Mouse (Mus musculus): ENCODE measurements around the gene Tsc22d4.
A peak's percentile ranks its signal among the peaks of the same experiment; 100 is the strongest.

Tsc22d4 gene

DNA sequence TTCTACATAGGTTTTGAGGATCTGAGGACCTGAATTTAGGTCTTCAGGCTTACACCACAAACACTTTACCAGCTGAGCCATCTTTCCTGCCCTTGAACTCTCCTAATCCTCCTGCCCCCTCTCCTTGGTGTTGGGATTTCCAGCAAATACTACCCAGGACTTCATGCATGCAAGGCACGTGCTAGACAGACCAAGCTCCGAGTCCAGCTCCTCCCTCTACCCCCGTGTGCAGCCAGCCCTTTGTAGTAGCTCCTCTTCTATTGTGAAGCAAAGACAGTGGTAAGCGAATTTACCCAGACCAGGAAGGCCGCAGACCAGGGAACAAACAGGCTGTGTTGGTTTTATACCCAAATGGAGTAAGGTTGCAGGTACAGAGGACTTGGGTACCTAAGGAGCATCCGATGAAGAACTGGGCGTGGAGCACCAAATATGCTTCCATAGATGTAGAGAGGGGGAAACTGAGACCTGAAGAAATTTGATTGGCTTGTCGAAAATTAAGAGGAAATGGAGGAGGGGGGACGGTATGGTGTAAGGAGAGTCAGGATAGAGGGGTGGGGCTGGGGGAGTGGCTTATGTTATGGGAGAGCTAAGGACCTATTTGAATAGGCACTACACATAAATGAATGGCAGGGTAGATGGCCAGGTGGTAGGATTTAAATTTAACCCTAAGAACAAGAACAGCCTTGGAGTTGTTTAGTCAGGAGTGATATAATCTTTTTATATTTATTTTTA is 19.2 kb downstream of the Tsc22d4 start:
- no peak for DNase-seq (ENCODE audit: low spot score in 2 of 2)

- no peak for DNase-seq (ENCODE audit: low spot score in 2 of 2)
Observed at GRCm38 (mm10) chr5:137766270-137766669, 20.7 kb downstream of the Tsc22d4 start.

DNA sequence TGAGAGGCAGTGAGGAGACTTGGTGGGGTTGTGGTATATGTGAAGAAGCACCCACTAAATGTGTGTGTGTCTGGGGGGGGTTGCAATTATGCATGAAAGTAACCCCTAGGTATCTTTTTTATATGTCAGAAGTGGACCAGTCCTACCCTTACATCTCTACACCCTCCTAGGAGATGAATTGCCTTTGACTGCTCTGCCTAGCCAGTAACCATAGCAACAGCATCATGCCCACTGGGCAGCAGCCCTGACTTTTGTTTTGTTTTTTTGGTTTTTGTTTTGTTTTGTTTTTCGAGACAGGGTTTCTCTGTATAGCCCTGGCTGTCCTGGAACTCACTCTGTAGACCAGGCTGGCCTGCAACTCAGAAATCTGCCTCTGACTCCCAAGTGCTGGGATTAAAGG is 22.9 kb downstream of the Tsc22d4 start:
- DNase-seq (ENCODE audit: low spot score in 2 of 2), result no peak

DNA sequence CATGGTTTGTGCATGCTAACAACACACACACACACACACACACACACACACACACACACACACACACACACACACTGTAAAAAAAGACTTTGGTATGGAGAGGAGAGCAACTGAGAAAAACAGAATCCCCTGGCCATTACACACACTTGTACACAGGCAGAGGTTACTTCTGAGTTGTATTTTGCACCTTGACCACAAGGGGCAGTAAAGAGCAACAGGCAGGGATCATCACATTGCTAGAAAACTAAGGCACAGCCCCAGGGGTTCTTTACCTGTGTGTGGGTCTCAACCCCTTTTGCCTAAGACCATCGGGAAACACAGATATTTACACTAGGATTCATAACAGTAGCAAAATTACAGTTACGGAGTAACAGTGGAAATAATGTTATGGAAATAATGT is 25.2 kb downstream of the Tsc22d4 start:
- no peak for DNase-seq (ENCODE audit: low spot score in 2 of 2)

- DNase-seq (ENCODE audit: low spot score in 2 of 2), result no peak
Observed at GRCm38 (mm10) chr5:137772755-137773154, 27.2 kb downstream of the Tsc22d4 start.

DNA sequence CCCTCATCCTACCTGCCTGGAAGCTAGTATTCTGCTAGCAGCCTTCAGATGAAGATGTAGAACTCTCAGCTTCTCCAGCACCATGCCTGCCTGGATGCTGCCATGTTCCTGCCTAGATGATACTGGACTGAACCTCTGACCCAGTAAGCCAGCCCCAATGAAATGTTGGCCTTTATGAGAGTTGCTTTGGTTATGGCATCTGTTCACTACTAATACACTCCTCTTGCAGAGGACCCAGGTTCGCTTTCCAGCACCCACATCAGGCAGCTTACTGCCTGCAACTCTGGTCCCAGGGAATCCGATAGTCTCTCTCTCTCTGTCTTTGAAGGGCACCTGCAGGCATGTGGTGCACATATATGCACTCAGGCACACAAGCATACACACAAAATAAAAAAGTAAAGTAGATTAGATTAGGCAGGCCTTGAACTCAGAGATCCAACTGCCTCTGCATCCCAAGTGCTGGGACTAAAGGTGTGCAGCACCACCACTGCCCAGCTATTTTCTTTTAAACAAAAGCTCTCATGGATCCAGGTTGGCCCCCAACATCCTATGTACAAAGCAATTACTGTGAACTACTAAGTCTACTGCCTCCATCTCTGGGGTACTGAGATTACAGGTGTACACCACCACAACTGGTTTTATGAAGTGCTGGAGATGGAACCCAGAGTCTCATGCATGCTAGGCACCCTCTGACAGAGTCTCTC is 30.2 kb downstream of the Tsc22d4 start:
- no peak for DNase-seq (ENCODE audit: low spot score in 2 of 2)

DNA sequence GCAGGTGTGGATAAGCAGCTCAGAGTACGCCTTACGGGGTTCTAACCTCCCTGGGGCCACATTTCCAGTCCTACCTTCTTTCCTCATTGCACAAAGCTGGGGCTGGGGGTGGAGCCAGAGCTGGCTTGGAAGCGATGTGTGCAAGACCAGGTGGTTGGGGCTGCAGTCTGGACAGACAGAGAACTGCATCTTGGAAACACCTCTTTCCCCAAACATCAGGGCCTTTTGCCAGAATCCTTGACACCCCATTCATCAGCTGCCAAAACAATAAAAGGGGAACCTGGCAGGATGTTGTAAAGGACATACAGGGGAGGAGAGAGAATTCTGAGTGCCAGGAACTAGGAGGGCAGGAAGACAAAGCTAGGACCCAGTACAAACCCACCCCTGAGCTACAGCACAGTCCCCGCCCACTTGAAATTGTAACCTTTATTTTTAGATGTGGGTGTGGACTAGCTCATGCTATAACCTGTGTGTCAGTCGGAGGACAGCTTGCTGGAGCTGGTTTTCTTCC is 30.9 kb downstream of the Tsc22d4 start:
- DNase-seq (ENCODE audit: low spot score in 2 of 2), result no peak

- no peak for DNase-seq (ENCODE audit: low spot score in 2 of 2)
Observed at GRCm38 (mm10) chr5:137777267-137777845, 31.8 kb downstream of the Tsc22d4 start.

- DNase-seq (ENCODE audit: low spot score in 2 of 2), result peak; percentile 94 to 99
Observed at GRCm38 (mm10) chr5:137778635-137779034, 33.1 kb downstream of the Tsc22d4 start, which contains the start of gene Ppp1r35. Ppp1r35 (plus strand) TSS chr5:137778849.

GRCm38 (mm10) chr5:137779053-137779933 is 33.8 kb downstream of the Tsc22d4 start:
- DNase-seq (ENCODE audit: low spot score in 2 of 2), result peak in 1 of 2 experiments; percentile 44

DNA sequence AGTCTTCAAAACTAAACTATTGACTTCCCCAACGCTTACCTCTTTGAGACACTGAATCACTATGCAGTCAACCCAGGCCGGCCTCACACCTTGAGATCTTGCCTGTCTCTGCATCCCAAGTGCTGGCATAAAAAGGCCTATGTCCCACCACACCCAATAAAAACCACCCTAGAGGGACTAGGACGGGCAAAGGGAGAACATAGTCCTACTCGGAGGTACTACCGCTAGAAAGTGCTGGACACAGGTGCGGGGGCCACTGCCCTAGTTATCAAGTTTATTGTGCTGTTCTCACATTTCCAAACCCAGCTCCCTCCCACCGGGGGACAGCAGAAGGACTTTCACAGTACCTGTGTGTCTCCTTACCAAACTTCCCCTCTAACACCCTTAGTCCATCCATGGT is 36.1 kb downstream of the Tsc22d4 start:
- no peak for DNase-seq (ENCODE audit: low spot score in 2 of 2)

GRCm38 (mm10) chr5:137782776-137783522 is 37.4 kb downstream of the Tsc22d4 start:
- no peak for DNase-seq (ENCODE audit: low spot score in 2 of 2)

DNA sequence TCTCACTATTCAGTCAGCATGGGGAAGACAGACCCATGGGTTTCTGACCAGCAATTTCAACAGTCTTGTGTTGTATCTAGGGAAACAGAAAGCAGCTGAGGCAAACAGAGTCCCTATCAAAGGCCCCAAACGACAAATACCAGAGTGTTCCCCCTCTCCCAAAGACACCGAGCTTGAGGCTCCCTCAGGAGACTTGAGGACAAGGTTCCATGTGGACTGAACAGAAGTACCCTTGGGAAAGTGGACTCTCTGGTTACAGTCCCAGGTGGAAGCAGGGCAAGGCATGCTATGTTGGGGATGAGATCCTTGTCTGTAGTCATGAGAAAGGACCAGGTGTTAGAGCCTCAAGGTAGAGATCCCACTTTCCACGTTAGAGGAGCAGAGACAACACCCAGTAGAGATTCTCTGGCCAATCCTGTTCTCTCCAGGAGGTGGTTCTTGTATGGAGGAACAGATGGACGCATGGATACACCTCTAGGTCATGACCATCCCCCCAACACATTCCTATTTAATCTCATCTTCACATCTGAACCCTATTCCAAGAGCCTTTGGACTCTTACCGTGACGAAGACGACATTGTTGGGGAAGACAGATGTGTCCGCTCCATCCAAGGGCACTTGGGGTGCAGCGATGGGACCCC is 38.5 kb downstream of the Tsc22d4 start:
- DNase-seq (ENCODE audit: low spot score in 2 of 2), result no peak

DNA sequence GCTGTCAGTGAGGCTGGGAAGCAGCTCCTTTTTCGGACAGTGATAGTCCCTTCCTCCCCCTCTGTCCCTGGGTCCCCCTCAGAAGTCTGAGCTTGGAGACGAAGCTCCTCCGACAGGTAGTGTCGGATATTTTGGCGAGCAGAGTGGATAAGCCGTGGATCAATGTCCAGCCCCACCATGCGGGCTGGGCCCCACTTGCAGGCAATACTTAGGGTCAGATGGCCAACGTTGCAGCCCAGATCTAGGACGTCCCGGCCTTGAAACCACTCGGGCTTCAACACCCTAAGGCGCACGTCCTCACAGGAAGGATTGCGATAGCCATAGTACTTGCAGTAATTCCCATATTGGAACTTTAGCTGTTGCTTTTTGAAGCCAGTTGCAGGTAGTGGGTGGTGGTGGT is 39.0 kb downstream of the Tsc22d4 start:
- DNase-seq (ENCODE audit: low spot score in 2 of 2), result no peak

- peak in 1 of 2 experiments; percentile 41 for DNase-seq (ENCODE audit: low spot score in 2 of 2)
Observed at GRCm38 (mm10) chr5:137785164-137786031, 39.9 kb downstream of the Tsc22d4 start.

DNA sequence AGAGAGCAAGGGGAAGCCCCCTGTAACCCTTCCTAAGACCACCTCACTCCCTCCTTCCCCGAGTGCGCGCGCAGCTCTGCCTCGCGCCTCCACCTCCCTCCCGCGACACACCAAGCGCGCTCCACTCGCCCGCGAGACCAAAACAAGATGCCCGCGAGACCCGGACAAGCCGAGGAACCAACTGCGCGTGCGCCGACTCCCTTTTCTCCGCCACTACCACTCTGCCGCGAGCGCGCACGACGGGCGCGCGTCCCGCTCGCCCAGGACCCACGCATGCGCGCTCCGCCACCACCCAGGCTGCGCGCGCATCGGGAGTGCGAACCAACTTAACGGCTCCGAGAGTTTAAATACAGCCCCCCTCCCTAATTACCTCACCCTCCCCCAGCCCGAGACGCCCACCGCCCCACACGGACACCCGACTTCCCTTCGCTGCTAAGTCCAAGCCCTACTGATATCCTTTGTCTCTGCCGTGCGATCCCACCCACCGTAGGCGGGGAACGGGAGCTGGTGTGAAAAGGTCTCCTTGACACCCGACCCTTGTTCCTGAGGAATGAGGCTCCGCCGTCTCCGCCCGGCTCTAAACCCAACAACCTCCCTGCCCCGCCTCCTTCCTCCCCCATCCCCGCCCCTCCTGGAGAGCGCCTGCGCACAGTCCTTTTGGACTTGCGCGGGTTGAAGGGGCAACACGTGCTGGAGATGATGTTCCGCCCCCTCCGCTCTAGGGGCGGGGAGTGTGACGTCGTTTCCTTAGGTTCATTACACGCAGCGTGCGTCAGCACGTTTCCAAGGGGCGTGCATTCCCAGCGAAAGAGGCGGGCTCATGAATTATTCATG is 40.8 kb downstream of the Tsc22d4 start:
- DNase-seq (ENCODE audit: low spot score in 2 of 2), result peak; percentile 99 to 100

DNA sequence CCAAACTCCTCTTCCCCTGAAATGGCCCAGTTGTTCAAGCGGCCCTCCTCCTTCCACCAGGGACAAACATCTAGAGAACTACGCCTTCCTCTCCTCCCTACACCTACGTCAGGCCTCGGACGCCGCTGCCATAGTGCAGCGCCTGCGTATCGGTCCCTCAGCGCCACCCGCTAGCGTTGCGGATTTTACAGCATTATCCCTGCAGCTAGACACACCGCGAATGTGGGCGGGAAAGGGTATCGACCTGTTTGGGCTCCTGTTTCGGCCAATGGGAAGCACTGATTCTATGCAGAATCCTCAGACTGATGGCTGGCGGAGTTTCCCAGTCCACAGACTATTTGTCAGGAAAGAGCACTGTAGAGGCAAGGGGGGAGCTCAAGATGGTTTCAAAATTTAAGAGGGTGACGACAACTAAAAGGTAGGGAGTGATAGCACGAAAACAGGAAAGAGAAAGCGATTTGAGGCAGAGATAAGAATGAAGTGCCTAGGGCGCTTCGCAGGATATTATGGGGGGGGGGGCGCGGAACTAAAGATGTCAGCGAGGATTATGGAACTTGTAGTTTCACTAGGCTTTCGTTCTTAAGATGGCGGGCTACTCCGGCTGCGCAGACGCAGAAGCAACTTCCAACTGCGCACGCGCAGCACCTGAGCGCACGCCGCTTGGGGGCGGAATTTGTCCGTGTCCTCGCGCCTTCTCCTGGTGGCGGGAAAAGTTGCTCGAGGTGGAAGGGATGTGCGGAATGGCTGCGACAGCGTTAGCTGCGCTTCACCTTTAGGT is 41.8 kb downstream of the Tsc22d4 start, which contains the start of the genes Mepce and Zcwpw1:
Gene Mepce, minus strand, starts transcription at position 505 of the 778 bp plus-strand sequence.
Gene Zcwpw1, plus strand, starts transcription at position 648 of the 778 bp plus-strand sequence.
- DNase-seq (ENCODE audit: low spot score in 2 of 2), result peak; percentile 96 to 98
